Mouse (Mus musculus) mouse trophoblast stem cell (cell line): ENCODE data around the gene Gsto2.
"Not testable (repeated sequence)": the region's sequence is repeated elsewhere in the genome, so short reads cannot be mapped to it uniquely, and the experiment has no call there.

ENCODE experiments used
- in situ Hi-C, 2 experiments: fragments of 300-500 bp; cut with MseI, MboI; formaldehyde crosslinking; loops; 2 replicates in 1 of 2; 3 replicates in 1 of 2; pipeline ENCODE4 v1.15.1; 2025

Gene Gsto2

GRCm38 (mm10) chr19:47865353-47865947, at the start of gene Gsto2:
Gene Gsto2, plus strand, starts transcription at chr19:47865534.
- in situ Hi-C loops: no loop called here

DNA sequence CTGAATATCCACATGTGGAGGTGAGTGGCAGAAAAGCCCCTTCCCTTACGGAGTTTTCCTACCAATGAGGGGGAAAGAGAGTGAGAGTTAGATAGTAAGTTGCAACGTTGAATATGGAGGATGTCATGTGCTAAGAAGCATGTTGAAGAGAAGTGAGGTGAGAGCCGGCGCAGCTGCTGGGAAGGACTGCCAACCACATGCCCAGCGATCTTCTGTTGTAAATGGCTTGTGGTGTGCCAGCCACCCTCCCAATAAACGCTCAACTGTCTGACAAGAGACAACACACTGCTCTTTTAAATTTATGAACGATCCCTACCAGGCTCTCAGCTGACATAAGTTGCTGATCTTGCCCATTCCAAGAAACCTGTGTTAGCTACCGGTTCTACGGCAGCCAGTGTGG, 47.6 kb upstream of the Gsto2 start:
- in situ Hi-C loops: no loop called here

DNA sequence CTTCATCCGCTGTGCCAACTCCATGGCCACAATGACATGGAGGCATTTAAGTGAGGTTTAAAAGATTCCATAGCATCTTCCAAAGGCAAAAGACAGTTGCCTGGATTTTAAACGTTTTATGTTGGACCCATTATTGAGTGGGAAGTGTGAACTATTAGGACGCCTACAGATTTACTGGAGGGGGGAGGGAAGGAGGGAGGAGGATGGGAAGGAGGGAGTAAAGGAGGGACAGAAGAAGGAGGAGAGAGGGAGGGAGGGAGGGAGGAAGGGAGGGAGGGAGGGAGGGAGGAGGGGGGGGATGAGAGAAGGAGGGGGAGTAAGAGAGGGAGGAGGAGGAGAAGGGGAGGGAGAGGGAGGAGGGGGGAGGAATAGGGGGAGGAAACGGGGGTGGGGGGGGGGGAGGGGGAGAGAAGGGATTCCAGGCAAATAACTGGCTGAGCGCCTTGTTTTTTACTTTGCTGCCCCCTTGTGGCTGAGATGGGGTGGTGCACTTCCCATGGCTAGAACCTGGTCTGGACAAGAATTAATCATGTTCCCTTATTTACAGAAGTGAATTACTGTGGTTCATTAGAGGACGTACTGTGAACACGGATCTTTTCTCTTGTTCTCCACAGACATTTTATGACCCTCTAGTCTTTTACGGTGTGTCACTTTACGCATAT, 44.4 kb upstream of the Gsto2 start:
- in situ Hi-C loops: no loop called here

- in situ Hi-C loops: no loop called here
Observed at GRCm38 (mm10) chr19:47821494-47821872, 43.9 kb upstream of the Gsto2 start.

DNA sequence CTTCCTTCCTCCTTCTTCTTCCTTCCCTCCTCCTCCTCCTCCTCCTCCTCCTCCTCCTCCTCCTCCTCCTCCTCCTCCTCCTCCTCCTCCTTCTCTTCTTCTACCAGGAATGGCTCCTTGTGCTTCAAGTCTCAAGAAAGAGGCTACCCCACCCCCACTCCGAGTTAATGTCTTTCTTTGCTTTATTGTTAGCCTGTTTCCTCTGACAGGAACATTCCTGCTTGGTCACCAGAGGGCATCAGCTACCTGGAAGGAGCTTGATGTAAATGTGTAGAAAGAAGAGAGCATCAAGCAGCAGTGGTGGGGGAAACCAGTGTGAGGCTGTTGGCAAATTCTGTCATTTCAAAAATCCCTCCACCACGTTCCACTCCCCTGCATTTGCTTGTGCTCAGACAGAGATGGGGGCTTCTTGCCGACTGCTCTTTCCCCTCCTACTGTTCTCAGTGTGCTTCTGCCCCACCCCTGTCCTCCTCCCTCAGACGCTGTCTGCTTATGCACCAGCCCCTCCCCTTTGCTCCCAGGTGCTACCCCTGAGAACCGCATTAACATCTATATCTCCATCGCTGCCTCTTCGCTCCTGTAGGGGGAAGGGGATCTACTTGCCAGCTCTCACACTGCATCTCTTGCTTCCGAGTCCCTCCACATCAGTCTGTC, 43.1 kb upstream of the Gsto2 start:
- in situ Hi-C loops: no loop called here

GRCm38 (mm10) chr19:47824026-47824425, 41.3 kb upstream of the Gsto2 start:
- in situ Hi-C loops: no loop called here

GRCm38 (mm10) chr19:47829913-47830450, 35.4 kb upstream of the Gsto2 start:
- in situ Hi-C loops: no loop called here

DNA sequence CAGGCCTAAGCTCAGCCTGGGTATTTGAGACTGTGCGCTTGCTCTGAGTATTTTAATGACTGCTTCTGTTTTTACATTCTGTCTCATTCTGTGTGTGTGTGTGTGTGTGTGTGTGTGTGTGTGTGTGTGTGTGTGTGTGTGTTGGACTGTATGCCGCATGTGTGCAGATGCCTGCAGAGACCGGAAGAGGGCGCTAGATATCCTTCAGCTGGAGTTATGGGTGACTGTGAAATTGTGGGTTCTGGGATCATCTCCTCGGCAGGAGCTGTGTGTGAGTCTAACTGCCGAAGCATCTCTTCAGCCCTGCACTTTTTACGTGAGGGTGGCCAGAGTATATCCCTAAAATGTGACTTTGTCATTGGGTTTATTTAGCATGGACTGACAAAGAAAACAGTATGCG, 34.2 kb upstream of the Gsto2 start:
- in situ Hi-C loops: no loop called here

GRCm38 (mm10) chr19:47832316-47832715, 33.0 kb upstream of the Gsto2 start:
- in situ Hi-C loops: no loop called here

DNA sequence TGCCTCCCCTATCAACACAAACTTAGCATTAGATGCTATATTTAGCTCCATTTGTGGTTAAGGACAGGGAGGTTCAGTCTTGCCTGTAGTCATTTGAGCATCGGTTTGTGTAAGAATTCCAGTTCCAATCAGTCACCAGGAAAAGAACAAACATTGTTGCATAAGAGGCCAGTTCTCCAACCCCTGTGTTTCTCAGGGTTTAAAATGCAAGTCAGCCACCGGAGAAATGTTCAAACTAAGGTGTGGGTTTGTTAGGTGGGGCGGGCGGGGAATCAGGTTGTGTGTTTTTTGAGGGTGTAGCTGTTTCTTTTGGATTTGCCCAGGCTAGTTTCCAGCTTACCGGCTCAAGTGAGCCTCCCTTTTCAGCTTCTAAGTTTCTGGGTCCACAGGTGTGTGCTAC, 30.7 kb upstream of the Gsto2 start:
- in situ Hi-C loops: no loop called here

- in situ Hi-C loops: no loop called here
Observed at GRCm38 (mm10) chr19:47835776-47836175, 29.6 kb upstream of the Gsto2 start.

- in situ Hi-C loops: no loop called here
Observed at GRCm38 (mm10) chr19:47836701-47837526, 28.4 kb upstream of the Gsto2 start.

DNA sequence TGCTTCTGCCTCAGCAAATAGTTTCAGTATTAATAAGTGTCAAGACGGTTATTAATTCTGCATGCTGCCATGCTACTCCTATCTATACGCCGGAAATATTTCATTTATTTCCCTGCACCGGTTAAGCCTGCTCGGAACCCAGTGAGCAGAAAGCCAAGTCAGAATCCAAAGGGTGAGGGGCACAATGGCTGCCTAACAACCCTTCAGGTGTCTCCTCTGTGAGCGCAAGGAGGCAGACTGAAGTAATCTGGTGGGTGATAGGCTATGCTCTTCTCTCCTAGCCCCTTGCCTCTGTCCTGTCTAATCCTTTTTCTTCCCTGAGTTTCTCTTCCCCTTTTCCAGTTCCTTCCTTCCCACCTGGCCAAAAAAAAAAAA, 27.8 kb upstream of the Gsto2 start:
- in situ Hi-C loops: no loop called here

DNA sequence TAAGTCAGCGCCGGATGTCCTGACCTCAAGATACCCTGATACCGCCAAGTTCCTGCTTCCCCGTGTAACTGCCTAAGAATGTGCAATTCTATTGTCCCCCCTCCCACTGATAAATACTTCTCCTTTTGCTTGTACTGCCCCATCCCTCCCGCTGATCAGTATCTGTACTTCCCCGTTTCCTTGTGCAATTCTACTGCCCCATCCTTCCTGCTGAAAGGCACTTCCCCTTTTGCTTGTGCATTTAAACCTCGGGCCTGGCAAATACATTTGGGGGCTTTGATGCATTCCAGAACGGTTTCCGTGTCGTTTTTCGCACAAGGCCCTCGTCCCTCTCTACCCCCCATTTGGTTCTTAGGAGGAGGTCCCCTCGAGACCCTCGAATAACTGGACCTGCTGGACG, 24.1 kb upstream of the Gsto2 start:
- in situ Hi-C loops: not testable (repeated sequence)

DNA sequence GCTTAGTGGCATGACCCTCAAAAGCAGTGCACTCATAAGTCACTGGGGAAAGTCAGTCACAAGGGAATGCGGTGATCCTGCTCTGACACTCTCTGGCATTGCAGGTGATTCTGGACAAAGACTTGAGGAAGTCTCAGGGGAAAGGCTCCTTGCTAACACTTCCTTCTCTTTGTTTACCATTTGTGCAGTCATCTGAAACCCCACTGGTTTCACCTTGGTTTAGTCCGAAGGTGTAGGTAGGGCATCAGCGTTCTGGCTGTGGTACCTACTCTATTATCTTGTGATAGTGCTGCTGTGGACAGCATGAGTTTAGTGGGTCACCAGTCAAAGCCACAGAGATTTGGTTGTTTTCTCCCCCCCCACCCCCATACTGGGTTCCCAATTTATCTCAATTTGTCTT, 15.6 kb upstream of the Gsto2 start:
- in situ Hi-C loops: no loop called here

DNA sequence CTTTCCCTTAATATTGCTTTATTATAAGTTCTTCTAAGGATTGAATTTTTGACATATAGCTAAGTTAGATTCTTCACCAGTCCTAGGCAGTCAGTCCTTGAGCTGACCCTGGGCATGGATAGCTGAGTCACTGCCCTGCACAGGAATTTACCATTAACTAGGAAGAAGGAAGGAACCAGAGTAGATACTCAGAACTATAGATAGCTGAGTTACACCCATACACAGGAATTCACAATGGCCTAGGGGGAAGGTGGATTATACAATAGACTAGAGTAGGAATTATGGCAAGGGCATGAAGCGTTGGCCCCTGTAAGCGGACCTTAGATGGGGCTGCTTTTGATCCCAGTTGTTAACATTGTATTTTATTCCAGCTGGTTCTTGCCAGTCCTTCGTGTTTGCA, 13.2 kb upstream of the Gsto2 start:
- in situ Hi-C loops: not testable (repeated sequence)

GRCm38 (mm10) chr19:47853053-47853452, 12.3 kb upstream of the Gsto2 start:
- in situ Hi-C loops: no loop called here

DNA sequence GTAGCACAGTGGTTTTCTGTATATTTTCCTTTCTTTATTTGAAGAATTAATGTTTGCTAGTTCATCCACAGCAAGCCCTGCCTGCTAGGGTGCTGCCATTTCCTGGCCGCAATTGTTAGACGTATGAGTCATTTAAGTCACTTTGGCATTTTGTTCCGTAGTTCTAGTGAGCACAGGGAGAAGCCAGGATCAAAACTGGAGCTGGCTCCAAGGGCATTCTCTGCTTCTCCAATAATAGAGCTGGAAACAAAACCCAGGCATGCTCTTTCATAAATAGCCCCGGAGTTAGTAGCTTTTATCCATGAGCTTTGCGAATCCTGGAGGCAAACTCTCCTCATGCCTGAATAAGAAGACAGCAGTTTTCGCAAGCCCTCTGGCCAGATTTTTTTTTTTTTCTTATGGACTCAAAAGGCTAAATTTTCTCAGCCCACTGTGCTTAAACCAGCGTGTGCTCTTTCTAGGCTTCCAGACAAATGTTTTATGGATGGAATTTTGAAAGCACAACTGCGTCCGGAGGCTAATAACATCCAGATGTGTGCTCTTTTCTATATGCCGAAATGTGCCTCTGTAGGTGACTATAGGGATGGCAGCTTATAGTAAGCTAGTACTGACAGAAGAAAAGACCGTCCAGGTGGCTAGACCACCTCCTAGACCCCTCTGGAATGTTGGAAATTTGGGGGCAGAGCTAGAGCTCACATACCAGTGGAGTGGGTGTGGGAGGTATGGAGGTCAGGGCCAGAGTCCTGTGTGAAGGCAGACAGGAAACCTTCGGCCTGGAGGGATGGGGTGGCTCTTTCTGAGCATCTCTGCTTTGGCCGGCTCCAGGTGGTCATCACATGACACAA, 11.2 kb upstream of the Gsto2 start:
- in situ Hi-C loops: no loop called here

GRCm38 (mm10) chr19:47854796-47855783, 10.2 kb upstream of the Gsto2 start, which contains the start of gene Gsto1:
Gene Gsto1, plus strand, starts transcription at chr19:47854970.
- in situ Hi-C loops: no loop called here
